Mouse (Mus musculus) hindbrain, embryonic 15.5 days (tissue): ENCODE data around the gene Mknk2. TPM values are rescaled to one million over a fixed set of nuclear protein-coding genes. Genes with fewer than 3 reads are reported as not detected.

Experiments
- ATAC-seq: fragments of 200-750 bp; cut with Nextera tagmentation; 2 replicates; pipeline ENCODE4 v1.8.0; 2017; ENCODE audit warnings: low read depth, moderate number of reproducible peaks, moderate TSS enrichment; ENCODE audit not compliant: low FRiP score
- H3K27ac ChIP-seq: fragments of 300-500 bp; sonication (generic); replicated peaks from 2 replicates; pipeline ENCODE4 v1.5.1; 2015; ENCODE audit warnings: mild to moderate bottlenecking, inconsistent platforms
- H3K27me3 ChIP-seq: fragments of 300-500 bp; sonication (generic); 2 replicates; pipeline ENCODE4 v1.6.1; 2015; ENCODE audit warnings: control low read depth, inconsistent platforms
- H3K36me3 ChIP-seq: fragments of 300-500 bp; sonication (generic); 2 replicates; pipeline ENCODE4 v1.6.1; 2015; ENCODE audit warnings: control low read depth, inconsistent platforms
- H3K4me1 ChIP-seq: fragments of 300-500 bp; sonication (generic); replicated peaks from 2 replicates; pipeline ENCODE4 v1.6.1; 2015; ENCODE audit warnings: control low read depth, inconsistent platforms
- H3K4me2 ChIP-seq: fragments of 300-500 bp; sonication (generic); 2 replicates; pipeline ENCODE4 v1.6.1; 2015; ENCODE audit warnings: moderate library complexity, mild to moderate bottlenecking, inconsistent platforms
- H3K4me3 ChIP-seq: fragments of 300-500 bp; sonication (generic); 2 replicates; pipeline ENCODE4 v1.5.1; 2015; ENCODE audit warnings: mild to moderate bottlenecking, inconsistent platforms
- H3K9ac ChIP-seq: fragments of 300-500 bp; sonication (generic); 2 replicates; pipeline ENCODE4 v1.6.1; 2015; ENCODE audit warnings: inconsistent platforms
- H3K9me3 ChIP-seq: fragments of 300-500 bp; sonication (generic); 2 replicates; pipeline ENCODE4 v1.6.1; 2016; ENCODE audit warnings: control low read depth, inconsistent platforms
- WGBS: fragments of 180-500 bp; shearing (Covaris S2); methylation state at CpG from one replicate; pipeline ENCODE4 v1.1.7; 2015; 5-methylcytosine and 5-hydroxymethylcytosine counted together
- polyA plus RNA-seq: library from polyadenylated mRNA; unstranded; fragments of >200 nt; fragmentation: Nextera tagmentation; extraction: Ambion mirVana; gene quantifications from 2 replicates; pipeline ENCODE4 v1.2.1, GENCODE M21; 2015

Gene Mknk2
- polyA plus RNA-seq, 1 experiment from 2014 or later = 61.0 TPM

- Histone ChIP-seq H3K4me1 (peaks cover 39% of the 10 kb centered on the region), H3K9me3 (no peaks in the 10 kb centered on the region), H3K36me3 (0 out of 2 replicates have a peak, but pooled peaks cover 6% of the 10 kb centered on the region), H3K27me3 (no peaks in the 10 kb centered on the region), H3K27ac (no peak overlapping the region), H3K4me2 (no peak overlapping the region), H3K4me3 (no peak overlapping the region), H3K9ac (no peak overlapping the region)
- WGBS = 91% methylated on average over 9 of the region's 9 CpGs
- ATAC-seq = no peak
Observed at GRCm38 (mm10) chr10:80698605-80699004, 20.7 kb upstream of the Mknk2 start.

GRCm38 (mm10) chr10:80697812-80698211 is 19.9 kb upstream of the Mknk2 start:
- H3K36me3 ChIP-seq = 0 out of 2 replicates have a peak, but pooled peaks cover 6% of the 10 kb centered on the region
- no peak overlapping the region for H3K4me2 ChIP-seq
- no peak overlapping the region for H3K9ac ChIP-seq
- H3K27ac ChIP-seq = no peak overlapping the region
- 82% methylated on average over 9 of the region's 9 CpGs for WGBS
- H3K9me3 ChIP-seq = no peaks in the 10 kb centered on the region
- no peak for ATAC-seq
- H3K4me3 ChIP-seq = no peak overlapping the region
- H3K27me3 ChIP-seq = no peaks in the 10 kb centered on the region
- H3K4me1 ChIP-seq = peaks cover 31% of the 10 kb centered on the region

DNA sequence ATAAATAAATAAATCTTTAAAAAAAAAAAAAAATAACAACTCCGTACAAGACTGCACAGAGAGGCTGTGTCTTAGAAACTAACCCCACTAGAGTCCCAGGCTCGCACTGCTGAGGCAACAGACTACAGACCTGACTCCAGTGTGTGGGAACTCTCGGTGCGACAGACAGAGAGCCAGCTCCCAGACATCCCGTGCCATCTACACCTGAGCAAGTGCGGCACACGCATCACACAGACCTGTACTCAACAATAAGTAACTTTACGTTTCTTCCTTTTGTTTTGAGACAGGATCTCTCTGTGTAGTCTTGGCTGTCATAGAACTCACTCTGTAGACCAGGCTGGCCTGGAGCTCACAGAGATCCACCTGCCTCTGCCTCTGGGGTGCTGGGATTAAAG is 19.5 kb upstream of the Mknk2 start:
- WGBS = 91% methylated on average over 8 of the region's 8 CpGs
- no peak overlapping the region for H3K4me3 ChIP-seq
- H3K9ac ChIP-seq = no peak overlapping the region
- H3K27ac ChIP-seq = no peak overlapping the region
- peaks cover 27% of the 10 kb centered on the region for H3K4me1 ChIP-seq
- 0 out of 2 replicates have a peak, but pooled peaks cover 6% of the 10 kb centered on the region for H3K36me3 ChIP-seq
- ATAC-seq = no peak
- H3K4me2 ChIP-seq = no peak overlapping the region
- H3K9me3 ChIP-seq = no peaks in the 10 kb centered on the region
- H3K27me3 ChIP-seq = no peaks in the 10 kb centered on the region

- ATAC-seq = no peak
- no peaks in the 10 kb centered on the region for H3K27me3 ChIP-seq
- no peak overlapping the region for H3K9ac ChIP-seq
- no peak overlapping the region for H3K4me3 ChIP-seq
- WGBS = 76% methylated on average over 12 of the region's 12 CpGs
- no peak overlapping the region for H3K27ac ChIP-seq
- H3K36me3 ChIP-seq = 0 out of 2 replicates have a peak, but pooled peaks cover 6% of the 10 kb centered on the region
- H3K4me2 ChIP-seq = no peak overlapping the region
- no peaks in the 10 kb centered on the region for H3K9me3 ChIP-seq
- H3K4me1 ChIP-seq = peaks cover 27% of the 10 kb centered on the region
Observed at GRCm38 (mm10) chr10:80696502-80697392, 18.8 kb upstream of the Mknk2 start.

GRCm38 (mm10) chr10:80695801-80696501 is 18.0 kb upstream of the Mknk2 start:
- Histone ChIP-seq H3K9ac (no peak overlapping the region), H3K36me3 (peaks cover 12% of the 10 kb centered on the region), H3K4me1 (peaks cover 22% of the 10 kb centered on the region), H3K4me3 (no peak overlapping the region), H3K27ac (no peak overlapping the region), H3K27me3 (no peaks in the 10 kb centered on the region), H3K4me2 (no peak overlapping the region), H3K9me3 (no peaks in the 10 kb centered on the region)
- WGBS = 77% methylated on average over 10 of the region's 10 CpGs
- no peak for ATAC-seq

GRCm38 (mm10) chr10:80695186-80695585 is 17.3 kb upstream of the Mknk2 start:
- Histone ChIP-seq H3K4me3 (no peak overlapping the region), H3K9me3 (no peaks in the 10 kb centered on the region), H3K27me3 (no peaks in the 10 kb centered on the region), H3K4me2 (no peak overlapping the region), H3K9ac (no peak overlapping the region), H3K36me3 (peaks cover 19% of the 10 kb centered on the region), H3K27ac (no peak overlapping the region), H3K4me1 (peaks cover 14% of the 10 kb centered on the region)
- 73% methylated on average over 2 of the region's 2 CpGs for WGBS
- no peak for ATAC-seq

GRCm38 (mm10) chr10:80694159-80694938 is 16.4 kb upstream of the Mknk2 start:
- 91% methylated on average over 13 of the region's 13 CpGs for WGBS
- peaks cover 27% of the 10 kb centered on the region for H3K36me3 ChIP-seq

GRCm38 (mm10) chr10:80693401-80694045 is 15.6 kb upstream of the Mknk2 start:
- Histone ChIP-seq H3K36me3 (peaks cover 29% of the 10 kb centered on the region), H3K27me3 (no peaks in the 10 kb centered on the region), H3K9me3 (no peaks in the 10 kb centered on the region), H3K4me1 (peaks cover 7% of the 10 kb centered on the region), H3K4me3 (no peak overlapping the region), H3K27ac (no peak overlapping the region), H3K9ac (no peak overlapping the region), H3K4me2 (no peak overlapping the region)
- WGBS = 88% methylated on average over 12 of the region's 12 CpGs
- no peak for ATAC-seq

More at GRCm38 (mm10) chr10:80694159-80694938, 16.4 kb upstream of the Mknk2 start:
- no peaks in the 10 kb centered on the region for H3K27me3 ChIP-seq
- H3K4me3 ChIP-seq = no peak overlapping the region
- peaks cover 9% of the 10 kb centered on the region for H3K4me1 ChIP-seq
- H3K9me3 ChIP-seq = no peaks in the 10 kb centered on the region
- H3K4me2 ChIP-seq = no peak overlapping the region
- no peak for ATAC-seq
- H3K27ac ChIP-seq = no peak overlapping the region
- H3K9ac ChIP-seq = no peak overlapping the region

- H3K9me3 ChIP-seq = no peaks in the 10 kb centered on the region
- no peaks in the 10 kb centered on the region for H3K27me3 ChIP-seq
- WGBS = 85% methylated on average over 14 of the region's 14 CpGs
- no peak overlapping the region for H3K4me3 ChIP-seq
- peaks cover 29% of the 10 kb centered on the region for H3K36me3 ChIP-seq
- ATAC-seq = no peak
- H3K27ac ChIP-seq = no peak overlapping the region
- H3K4me1 ChIP-seq = no peaks in the 10 kb centered on the region
- no peak overlapping the region for H3K4me2 ChIP-seq
- no peak overlapping the region for H3K9ac ChIP-seq
Observed at GRCm38 (mm10) chr10:80692249-80693165, 14.6 kb upstream of the Mknk2 start.

- Histone ChIP-seq H3K4me3 (no peak overlapping the region), H3K4me1 (no peaks in the 10 kb centered on the region), H3K36me3 (peaks cover 50% of the 10 kb centered on the region), H3K9ac (no peak overlapping the region), H3K27ac (no peak overlapping the region), H3K9me3 (no peaks in the 10 kb centered on the region), H3K27me3 (no peaks in the 10 kb centered on the region), H3K4me2 (no peak overlapping the region)
- no peak for ATAC-seq
- 49% methylated on average over 5 of the region's 5 CpGs for WGBS
Observed at GRCm38 (mm10) chr10:80687850-80688249, 9.9 kb upstream of the Mknk2 start.

DNA sequence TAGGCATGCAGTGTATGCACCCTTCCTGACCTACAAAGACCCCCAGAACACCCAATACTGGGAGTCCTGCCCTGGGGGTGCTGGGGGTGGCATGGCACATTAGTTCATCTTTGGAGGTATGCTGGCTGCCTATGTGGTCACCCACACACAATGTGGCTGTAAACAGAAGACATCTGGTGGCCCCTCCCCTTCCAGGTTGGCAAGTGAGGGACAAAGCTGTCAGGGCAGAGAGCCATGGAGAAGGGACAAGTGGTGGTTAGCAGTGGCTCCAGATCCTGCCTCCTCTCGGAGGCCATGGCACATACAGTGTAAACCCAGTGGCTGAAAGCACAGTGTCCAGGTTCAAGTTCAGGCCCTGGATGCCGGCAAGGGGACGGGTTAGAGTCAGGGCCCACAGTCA is 8.7 kb upstream of the Mknk2 start:
- ATAC-seq = no peak
- H3K27me3 ChIP-seq = no peaks in the 10 kb centered on the region
- no peak overlapping the region for H3K27ac ChIP-seq
- H3K4me1 ChIP-seq = no peaks in the 10 kb centered on the region
- no peak overlapping the region for H3K9ac ChIP-seq
- H3K36me3 ChIP-seq = peaks cover 50% of the 10 kb centered on the region
- no peak overlapping the region for H3K4me2 ChIP-seq
- no peaks in the 10 kb centered on the region for H3K9me3 ChIP-seq
- H3K4me3 ChIP-seq = no peak overlapping the region
- 98% methylated on average over 3 of the region's 3 CpGs for WGBS
